Mouse (Mus musculus): ENCODE measurements around the gene Polrmt.

Polrmt gene

DNA sequence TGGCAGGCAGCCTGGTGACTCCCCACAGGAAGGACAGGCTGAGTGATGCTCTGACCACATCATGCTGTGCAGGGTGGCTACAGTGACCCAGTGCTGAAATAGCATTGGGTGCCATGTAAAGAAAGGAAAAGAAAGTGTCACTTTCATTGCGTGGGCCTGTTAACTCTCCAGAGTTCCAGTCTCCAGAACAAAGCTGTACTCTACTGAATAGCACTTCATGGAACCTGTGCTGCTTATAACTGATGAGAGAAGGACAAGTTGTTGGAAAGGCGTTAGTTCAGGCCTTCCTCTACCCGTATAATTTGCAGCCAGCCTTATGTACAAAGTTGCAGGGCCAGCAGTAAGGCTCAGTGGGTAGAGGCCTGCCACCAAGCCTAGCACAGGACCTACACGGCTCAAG lies 57.7 kb downstream of the Polrmt start, which contains the start of gene Gzmm:
Gene Gzmm (plus strand): TSS at position 301 of the 400 bp plus-strand sequence.
- no peak for DNase-seq (ENCODE audit: low read depth, low spot score)

DNA sequence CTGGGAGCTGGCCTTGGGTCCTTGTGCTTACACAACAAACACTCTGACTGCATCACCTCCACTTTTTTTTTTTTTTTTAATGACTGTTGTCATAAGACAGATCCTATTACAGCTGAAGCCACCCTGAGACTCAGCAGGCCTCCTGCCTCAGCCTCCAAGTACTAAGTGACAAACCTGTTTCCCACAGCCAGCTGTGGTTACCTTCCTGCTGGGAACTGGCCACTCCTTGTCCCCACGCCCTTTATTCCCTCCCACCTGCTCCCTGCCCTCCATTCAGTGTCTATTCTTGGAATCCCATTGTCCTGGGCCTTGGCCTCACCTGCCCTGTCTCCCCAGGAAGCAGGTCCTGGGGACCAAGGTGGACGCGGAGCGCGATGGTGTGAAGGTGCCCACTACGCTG lies 58.9 kb downstream of the Polrmt start:
- peak; percentile 46 for DNase-seq (ENCODE audit: low read depth, low spot score)

DNA sequence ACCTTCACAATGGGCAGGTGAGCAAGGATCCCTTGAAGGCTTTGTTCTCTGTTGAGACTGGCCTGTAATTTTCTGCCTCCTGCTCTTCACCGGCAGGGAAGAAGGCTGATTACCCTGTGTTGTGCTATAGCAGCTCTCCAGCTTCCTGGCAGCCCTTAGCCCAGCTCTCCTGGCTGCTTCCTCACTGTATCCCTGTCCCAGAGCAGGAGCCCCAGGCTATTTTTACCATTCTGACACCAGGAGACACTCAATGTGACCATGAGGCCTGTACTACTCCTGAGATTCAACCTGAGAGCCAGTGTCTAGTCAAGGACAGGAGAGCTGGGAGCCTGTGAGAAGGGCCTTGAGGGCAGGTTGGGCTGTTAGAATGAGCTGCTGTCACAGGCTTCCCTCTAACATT lies 59.7 kb downstream of the Polrmt start:
- no peak for DNase-seq (ENCODE audit: low read depth, low spot score)

DNA sequence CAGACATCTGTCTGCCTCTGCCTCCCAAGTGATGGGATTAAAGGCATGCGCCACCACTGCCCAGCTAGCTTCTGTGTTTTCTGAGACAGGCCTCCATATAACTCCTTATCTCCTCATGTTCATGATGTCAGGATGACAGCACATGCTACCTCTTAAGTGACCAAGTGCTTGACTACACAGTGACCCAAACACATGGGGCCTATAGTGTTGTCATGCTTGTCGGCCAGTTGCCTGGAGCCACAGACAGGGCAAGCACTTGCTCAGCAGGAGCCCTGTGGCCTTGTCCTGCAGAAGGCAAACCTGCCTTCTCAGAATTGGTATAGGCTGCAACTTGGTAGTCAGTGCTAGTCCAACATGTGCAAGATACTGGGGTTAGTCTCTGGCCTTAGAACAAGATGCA lies 60.2 kb downstream of the Polrmt start:
- DNase-seq (ENCODE audit: low read depth, low spot score) = no peak

Data from ZHBTc4 (cell line).